Comparison of ENCODE assay signal across 8 mouse cellular contexts in the genomic region with DNA sequence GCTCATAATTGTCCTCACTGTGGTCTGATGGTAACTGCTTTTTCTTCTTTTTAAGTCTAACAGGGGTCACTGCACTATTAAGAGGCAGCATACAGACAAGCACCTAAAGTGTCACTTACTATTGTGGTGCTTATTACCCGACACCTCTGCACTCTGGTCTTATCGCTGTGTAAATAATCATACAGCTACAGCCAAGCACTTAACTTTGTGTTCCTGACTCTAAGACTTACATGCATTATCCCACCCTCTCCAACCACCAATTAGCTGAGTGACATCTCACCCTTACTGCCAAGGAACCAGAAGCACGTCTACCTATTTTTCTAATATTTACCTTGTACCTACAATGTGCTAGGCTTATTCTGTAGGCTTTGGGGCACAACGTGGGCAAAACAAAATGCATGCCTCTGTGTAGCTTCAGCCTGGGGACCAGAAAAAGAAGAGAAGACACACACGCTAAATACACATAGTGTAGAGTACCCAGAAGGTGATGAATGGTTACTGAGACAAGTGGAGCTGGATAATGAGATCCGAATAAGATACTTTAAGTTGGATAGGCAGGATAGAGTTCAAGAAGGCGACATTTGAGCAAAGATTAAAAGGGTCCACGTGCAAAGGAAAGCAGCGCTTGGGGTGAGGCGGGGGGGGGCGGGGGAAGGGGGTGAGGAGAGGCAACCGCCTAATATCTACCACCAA. TPM values are rescaled to one million over a fixed set of nuclear protein-coding genes. Genes with fewer than 3 reads are reported as not detected.
DNase-seq lines count a peak whose midpoint lies in the region; ATAC-seq and TF ChIP-seq lines count a peak whose summit lies in the region.

No protein-coding gene starts in this region.

- DNase-seq in cerebellum, adult 2 months, result peak in 1 of 2 experiments; percentile 17
- DNase-seq in cerebellum, postnatal 14 days, result no peak
- DNase-seq in neural tube, embryonic 11.5 days (ENCODE audit: low spot score), result no peak
- DNase-seq in neural tube, embryonic 10.5 days (ENCODE audit: extremely low spot score, low spot score), result no peak
- DNase-seq in embryo, embryonic 11 days, result no peak
- no peak for DNase-seq in right cerebral cortex, postnatal 10 days (ENCODE audit: low spot score in 2 of 2)

- peak overlapping the region; percentile 55 for H3K4me2 ChIP-seq in neural tube, embryonic 11.5 days (ENCODE audit: low read depth)
- H3K4me2 ChIP-seq in limb, embryonic 12.5 days, result peak overlapping the region; percentile 64
- H3K4me2 ChIP-seq in stomach, embryonic 15.5 days, result peak overlapping the region; percentile 71

- ATAC-seq in neural tube, embryonic 11.5 days (ENCODE audit: insufficient read depth, low FRiP score, low TSS enrichment), result peak; percentile 2; the same call in 1 of the 2 replicates
- no peak for ATAC-seq in limb, embryonic 12.5 days (ENCODE audit: insufficient number of reproducible peaks, insufficient read depth, low FRiP score, low TSS enrichment, low read depth)
- no peak for ATAC-seq in stomach, embryonic 15.5 days (ENCODE audit: insufficient read depth, low FRiP score, low read depth)

- 14% methylated on average over 11 of the region's 12 CpGs for WGBS in cerebellum, adult 2 months
- WGBS in neural tube, embryonic 11.5 days, result 10% methylated on average over 11 of the region's 12 CpGs
- WGBS in limb, embryonic 12.5 days, result 16% methylated on average over 9 of the region's 12 CpGs
- 4% methylated on average over 12 of the region's 12 CpGs for WGBS in stomach, embryonic 15.5 days

- no peak for TF ChIP-seq POLR2A in cerebellum, adult 2 months (IDR thresholded peaks at IDR 0.05; ENCODE audit: borderline replicate concordance, insufficient read depth, low read length)

- peak overlapping the region; percentile 58 for H3K9ac ChIP-seq in neural tube, embryonic 11.5 days (ENCODE audit: low read length)
- peak overlapping the region; percentile 48 for H3K9ac ChIP-seq in limb, embryonic 12.5 days (replicated peaks)
- H3K9ac ChIP-seq in stomach, embryonic 15.5 days, result peak overlapping the region; percentile 17; the same call in 1 of the 2 replicates

- no peak for TF ChIP-seq CTCF in cerebellum, adult 2 months (IDR thresholded peaks at IDR 0.05; ENCODE audit: borderline replicate concordance, insufficient read depth, low read depth, low read length)

- H3K4me1 ChIP-seq in cerebellum, adult 2 months (ENCODE audit: control insufficient read depth, insufficient read depth, low read length), result no peaks in the 10 kb centered on the region
- H3K4me1 ChIP-seq in neural tube, embryonic 11.5 days (ENCODE audit: control insufficient read depth, insufficient read depth, low read length), result peaks cover 6% of the 10 kb centered on the region
- H3K4me1 ChIP-seq in limb, embryonic 12.5 days (replicated peaks), result peaks cover 13% of the 10 kb centered on the region
- peaks cover 15% of the 10 kb centered on the region; the same call in 1 of the 2 replicates for H3K4me1 ChIP-seq in stomach, embryonic 15.5 days

- H3K9me3 ChIP-seq in neural tube, embryonic 11.5 days (ENCODE audit: control insufficient read depth, low read length), result no peaks in the 10 kb centered on the region
- H3K9me3 ChIP-seq in limb, embryonic 12.5 days, result no peaks in the 10 kb centered on the region
- no peaks in the 10 kb centered on the region for H3K9me3 ChIP-seq in stomach, embryonic 15.5 days

- no peaks in the 10 kb centered on the region for H3K27me3 ChIP-seq in cerebellum, adult 2 months (ENCODE audit: control insufficient read depth, insufficient read depth, low read length)
- H3K27me3 ChIP-seq in neural tube, embryonic 11.5 days (ENCODE audit: control insufficient read depth, insufficient read depth, low read length), result no peaks in the 10 kb centered on the region
- H3K27me3 ChIP-seq in limb, embryonic 12.5 days, result no peaks in the 10 kb centered on the region
- no peaks in the 10 kb centered on the region for H3K27me3 ChIP-seq in stomach, embryonic 15.5 days (replicated peaks)

- peak overlapping the region; percentile 94 for H3K4me3 ChIP-seq in cerebellum, adult 2 months (replicated peaks; ENCODE audit: insufficient read depth, low read depth, low read length)
- peak overlapping the region; percentile 37 for H3K4me3 ChIP-seq in neural tube, embryonic 11.5 days (ENCODE audit: low read depth, low read length)
- H3K4me3 ChIP-seq in limb, embryonic 12.5 days (replicated peaks), result peak overlapping the region; percentile 91
- peak overlapping the region; percentile 94 for H3K4me3 ChIP-seq in stomach, embryonic 15.5 days (replicated peaks)

- H3K36me3 ChIP-seq in neural tube, embryonic 11.5 days (ENCODE audit: control insufficient read depth, insufficient read depth, low read length), result no peaks in the 10 kb centered on the region
- H3K36me3 ChIP-seq in limb, embryonic 12.5 days, result no peaks in the 10 kb centered on the region
- H3K36me3 ChIP-seq in stomach, embryonic 15.5 days, result no peaks in the 10 kb centered on the region

- H3K27ac ChIP-seq in cerebellum, adult 2 months (ENCODE audit: insufficient read depth, low read length), result peak overlapping the region; percentile 71; the same call in 1 of the 2 replicates
- H3K27ac ChIP-seq in neural tube, embryonic 11.5 days (ENCODE audit: low read depth, low read length), result peak overlapping the region; percentile 71
- H3K27ac ChIP-seq in limb, embryonic 12.5 days, result peak overlapping the region; percentile 86
- H3K27ac ChIP-seq in stomach, embryonic 15.5 days, result peak overlapping the region; percentile 83

RNA-seq across cellular contexts. Expression of a gene that starts 0.9 kb away (rescaled TPM):
- 135 and 153 TPM in 2 replicates for polyA plus RNA-seq in cerebellum, adult 2 months (2012; rRNA removed)
- polyA plus RNA-seq in neural tube, embryonic 11.5 days (2014; fragmentation: Nextera tagmentation; extraction: Ambion mirVana), result 87.3 and 100.0 TPM in 2 replicates
- 95.5 and 101 TPM in 2 replicates for polyA plus RNA-seq in limb, embryonic 12.5 days (2016; fragmentation: Nextera tagmentation; extraction: Ambion mirVana)
- 80.3 and 89.4 TPM in 2 replicates for polyA plus RNA-seq in stomach, embryonic 15.5 days (2015; fragmentation: Nextera tagmentation; extraction: Ambion mirVana)

Comparison
In these comparisons a context has a peak if more than half of its experiments do, and no peak if none do; other contexts are left out.
1. H3K4me3 ChIP-seq: peak in every context shown above with its lines; median percentile 94 in cerebellum, adult 2 months; 94 in stomach, embryonic 15.5 days; 91 in limb, embryonic 12.5 days; 37 in neural tube, embryonic 11.5 days.